Mouse (Mus musculus): ENCODE results near the gene Pnmt. TPM values are rescaled to one million over a fixed set of nuclear protein-coding genes. Genes with fewer than 3 reads are reported as not detected.
A peak's percentile ranks its signal among the peaks of the same experiment; 100 is the strongest.

Pnmt gene
- polyA plus RNA-seq, 1 experiment, result not detected

- peaks cover 41% of the 10 kb centered on the region for H3K4me1 ChIP-seq (ENCODE audit: control insufficient read depth, insufficient read depth, low read length)
- TF ChIP-seq POLR2A (IDR thresholded peaks at IDR 0.05; ENCODE audit: borderline replicate concordance, low read depth, low read length) (no peak), CTCF (IDR thresholded peaks at IDR 0.05; ENCODE audit: low read depth, low read length) (no peak)
- H3K4me3 ChIP-seq (ENCODE audit: insufficient read depth, low read length), result peak overlapping the region; percentile 49
- H3K27ac ChIP-seq (ENCODE audit: insufficient read depth, low read depth, low read length), result peak overlapping the region; percentile 61
Observed at GRCm38 (mm10) chr11:98357396-98358160, 28.7 kb upstream of the Pnmt start.

- Histone ChIP-seq H3K27ac (ENCODE audit: insufficient read depth, low read depth, low read length) (peak within 1 kb of the TSS; percentile 83), H3K4me3 (ENCODE audit: insufficient read depth, low read length) (peak within 1 kb of the TSS; percentile 97), H3K4me1 (ENCODE audit: control insufficient read depth, insufficient read depth, low read length) (peaks cover 43% of the 10 kb centered on the region)
- TF ChIP-seq CTCF (IDR thresholded peaks at IDR 0.05; ENCODE audit: low read depth, low read length), result no peak
Observed at GRCm38 (mm10) chr11:98358161-98359083, 27.8 kb upstream of the Pnmt start, which contains the start of gene Stard3. TSS of gene Stard3 (plus strand) at chr11:98358368.

DNA sequence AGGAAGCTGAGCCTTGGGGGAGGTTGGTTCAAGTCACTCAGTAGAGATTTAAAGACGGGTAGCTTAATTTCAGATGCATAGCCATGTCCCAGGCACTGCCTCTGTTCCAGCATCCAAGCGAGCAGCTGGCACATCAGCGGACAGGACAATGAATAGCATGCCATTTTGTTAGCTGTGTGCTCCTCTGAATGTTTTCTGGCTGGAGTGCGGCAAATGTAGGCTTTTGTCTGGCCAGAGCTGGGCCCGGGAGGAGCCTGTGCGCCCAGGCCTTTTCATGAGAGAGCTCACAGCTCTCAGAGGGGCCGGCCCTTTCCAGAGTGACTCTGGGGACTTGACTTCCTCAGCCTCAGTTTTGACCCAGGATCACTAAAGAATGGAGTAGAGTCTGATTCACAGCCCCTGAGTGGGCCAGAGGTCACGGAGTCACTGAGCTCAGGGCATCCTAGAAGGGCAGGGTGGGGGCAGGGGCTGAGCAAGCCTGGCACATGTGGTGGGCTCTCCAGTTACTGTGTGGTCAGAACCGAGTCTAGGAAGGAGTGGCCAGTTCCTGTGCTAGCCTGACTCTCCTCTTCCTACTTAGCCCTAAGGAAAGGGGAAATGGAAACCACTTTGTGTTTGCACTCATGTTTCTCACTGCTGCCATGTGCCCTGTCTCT, 25.3 kb upstream of the Pnmt start:
- Histone ChIP-seq H3K4me1 (ENCODE audit: control insufficient read depth, insufficient read depth, low read length) (peaks cover 41% of the 10 kb centered on the region), H3K4me3 (ENCODE audit: insufficient read depth, low read length) (peak overlapping the region; percentile 97), H3K27ac (ENCODE audit: insufficient read depth, low read depth, low read length) (peak overlapping the region; percentile 83)
- no peak for TF ChIP-seq CTCF (IDR thresholded peaks at IDR 0.05; ENCODE audit: low read depth, low read length)
- TF ChIP-seq POLR2A (IDR thresholded peaks at IDR 0.05; ENCODE audit: borderline replicate concordance, low read depth, low read length), result no peak

- Histone ChIP-seq H3K27ac (ENCODE audit: insufficient read depth, low read depth, low read length) (no peak overlapping the region), H3K4me1 (ENCODE audit: control insufficient read depth, insufficient read depth, low read length) (peaks cover 31% of the 10 kb centered on the region), H3K4me3 (ENCODE audit: insufficient read depth, low read length) (no peak overlapping the region)
- TF ChIP-seq POLR2A (IDR thresholded peaks at IDR 0.05; ENCODE audit: borderline replicate concordance, low read depth, low read length) (no peak), CTCF (IDR thresholded peaks at IDR 0.05; ENCODE audit: low read depth, low read length) (no peak)
Observed at GRCm38 (mm10) chr11:98363817-98364216, 22.4 kb upstream of the Pnmt start.

- peaks cover 28% of the 10 kb centered on the region for H3K4me1 ChIP-seq (ENCODE audit: control insufficient read depth, insufficient read depth, low read length)
- no peak overlapping the region for H3K4me3 ChIP-seq (ENCODE audit: insufficient read depth, low read length)
- TF ChIP-seq POLR2A (IDR thresholded peaks at IDR 0.05; ENCODE audit: borderline replicate concordance, low read depth, low read length), result no peak
- TF ChIP-seq CTCF (IDR thresholded peaks at IDR 0.05; ENCODE audit: low read depth, low read length), result no peak
- H3K27ac ChIP-seq (ENCODE audit: insufficient read depth, low read depth, low read length), result no peak overlapping the region
Observed at GRCm38 (mm10) chr11:98364410-98364809, 21.8 kb upstream of the Pnmt start.

GRCm38 (mm10) chr11:98366290-98366689, 20.0 kb upstream of the Pnmt start:
- Histone ChIP-seq H3K4me1 (ENCODE audit: control insufficient read depth, insufficient read depth, low read length) (peaks cover 14% of the 10 kb centered on the region), H3K4me3 (ENCODE audit: insufficient read depth, low read length) (no peak overlapping the region)

GRCm38 (mm10) chr11:98367171-98367862, 18.9 kb upstream of the Pnmt start:
- TF ChIP-seq CTCF (IDR thresholded peaks at IDR 0.05; ENCODE audit: low read depth, low read length) (no peak), POLR2A (IDR thresholded peaks at IDR 0.05; ENCODE audit: borderline replicate concordance, low read depth, low read length) (no peak)
- H3K4me3 ChIP-seq (ENCODE audit: insufficient read depth, low read length), result no peak overlapping the region
- no peak overlapping the region for H3K27ac ChIP-seq (ENCODE audit: insufficient read depth, low read depth, low read length)
- peaks cover 5% of the 10 kb centered on the region for H3K4me1 ChIP-seq (ENCODE audit: control insufficient read depth, insufficient read depth, low read length)

More at GRCm38 (mm10) chr11:98366290-98366689, 20.0 kb upstream of the Pnmt start:
- H3K27ac ChIP-seq (ENCODE audit: insufficient read depth, low read depth, low read length), result no peak overlapping the region
- TF ChIP-seq CTCF (IDR thresholded peaks at IDR 0.05; ENCODE audit: low read depth, low read length) (no peak), POLR2A (IDR thresholded peaks at IDR 0.05; ENCODE audit: borderline replicate concordance, low read depth, low read length) (no peak)

DNA sequence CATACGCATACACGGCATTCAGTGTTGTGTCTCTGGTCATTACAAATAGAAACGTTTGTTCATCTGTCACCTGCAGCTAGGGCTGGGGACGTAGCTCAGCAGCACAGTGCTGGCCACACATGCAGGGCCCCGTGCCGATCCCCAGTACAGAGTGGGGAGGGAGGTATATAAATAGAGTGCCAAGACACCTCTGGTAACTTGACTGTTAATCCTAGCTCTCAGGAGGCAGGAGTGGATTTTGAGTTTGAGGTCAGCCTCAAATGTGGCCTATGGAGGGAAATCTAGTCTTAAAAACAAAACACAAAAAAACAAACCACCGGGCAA, 18.4 kb upstream of the Pnmt start:
- no peak overlapping the region for H3K27ac ChIP-seq (ENCODE audit: insufficient read depth, low read depth, low read length)
- TF ChIP-seq POLR2A (IDR thresholded peaks at IDR 0.05; ENCODE audit: borderline replicate concordance, low read depth, low read length), result no peak
- no peak for TF ChIP-seq CTCF (IDR thresholded peaks at IDR 0.05; ENCODE audit: low read depth, low read length)
- no peaks in the 10 kb centered on the region for H3K4me1 ChIP-seq (ENCODE audit: control insufficient read depth, insufficient read depth, low read length)
- H3K4me3 ChIP-seq (ENCODE audit: insufficient read depth, low read length), result no peak overlapping the region

DNA sequence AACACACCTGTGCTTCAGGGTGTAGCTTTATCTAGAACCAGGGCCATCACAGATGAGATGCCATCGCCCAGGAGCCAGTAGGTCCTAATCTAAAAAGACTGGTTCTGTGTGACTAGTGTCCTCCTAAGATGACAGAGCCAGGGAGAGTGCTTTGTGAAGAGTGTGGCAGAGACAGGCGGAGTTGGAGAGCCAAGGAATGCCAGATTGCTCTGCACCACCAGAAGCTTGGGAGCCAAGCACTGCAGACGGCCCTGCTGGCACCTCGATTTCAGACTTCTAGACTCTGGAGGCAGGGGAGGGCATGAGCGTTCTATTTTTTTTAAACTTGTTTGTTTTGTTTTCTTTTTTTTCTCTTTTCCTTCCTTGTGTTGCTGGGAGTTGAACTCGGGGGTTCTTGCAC, 16.9 kb upstream of the Pnmt start:
- TF ChIP-seq CTCF (IDR thresholded peaks at IDR 0.05; ENCODE audit: low read depth, low read length) (no peak), POLR2A (IDR thresholded peaks at IDR 0.05; ENCODE audit: borderline replicate concordance, low read depth, low read length) (no peak)
- Histone ChIP-seq H3K4me1 (ENCODE audit: control insufficient read depth, insufficient read depth, low read length) (no peaks in the 10 kb centered on the region), H3K27ac (ENCODE audit: insufficient read depth, low read depth, low read length) (no peak overlapping the region)

More for the DNA sequence above, 16.9 kb upstream of the Pnmt start:
- no peak overlapping the region for H3K4me3 ChIP-seq (ENCODE audit: insufficient read depth, low read length)

Measured in bone marrow macrophage, adult 2 months (primary cell).